Mouse (Mus musculus) olfactory bulb, adult 2 months (tissue): ENCODE measurements around the gene Asb5. TPM values are rescaled to one million over a fixed set of nuclear protein-coding genes. Genes with fewer than 3 reads are reported as not detected.

Source experiments
- H3K27ac ChIP-seq: fragments of 200-500 bp; 2 replicates; pipeline ENCODE4 v1.5.1; 2012; ENCODE audit warnings: low read depth, low read length; ENCODE audit not compliant: insufficient read depth
- H3K4me1 ChIP-seq: fragments of 200-500 bp; 2 replicates; pipeline ENCODE4 v1.6.1; 2012; ENCODE audit warnings: low read length; ENCODE audit not compliant: control insufficient read depth, insufficient read depth
- H3K4me3 ChIP-seq: fragments of 200-500 bp; 2 replicates; pipeline ENCODE4 v1.5.1; 2012; ENCODE audit warnings: mild to moderate bottlenecking, low read depth, low read length, moderate library complexity; ENCODE audit not compliant: insufficient read depth
- CTCF ChIP-seq: fragments of 200-500 bp; IDR thresholded peaks from 2 replicates; pipeline ENCODE4 v1.5.1; 2012; ENCODE audit warnings: low read depth, mild to moderate bottlenecking, low read length, moderate library complexity; ENCODE audit not compliant: insufficient read depth
- POLR2A ChIP-seq: fragments of 200-500 bp; IDR thresholded peaks from 2 replicates; pipeline ENCODE4 v1.6.1; 2012; ENCODE audit warnings: mild to moderate bottlenecking, low read depth, low read length, moderate library complexity; ENCODE audit not compliant: insufficient read depth
- WGBS: fragments of 180-500 bp; shearing (Covaris S2); methylation state at CpG from one replicate; pipeline ENCODE4 v1.1.7; 2018; 5-methylcytosine and 5-hydroxymethylcytosine counted together
- polyA plus RNA-seq: library from polyadenylated mRNA; stranded (reverse); fragments of >200 nt; gene quantifications from 2 replicates; pipeline ENCODE4 v1.2.4, GENCODE M21; 2012; ENCODE audit warnings: low replicate concordance; ENCODE audit not compliant: missing spikeins, insufficient read depth, insufficient read length

Gene Asb5
- polyA plus RNA-seq, 1 experiment = not detected

DNA sequence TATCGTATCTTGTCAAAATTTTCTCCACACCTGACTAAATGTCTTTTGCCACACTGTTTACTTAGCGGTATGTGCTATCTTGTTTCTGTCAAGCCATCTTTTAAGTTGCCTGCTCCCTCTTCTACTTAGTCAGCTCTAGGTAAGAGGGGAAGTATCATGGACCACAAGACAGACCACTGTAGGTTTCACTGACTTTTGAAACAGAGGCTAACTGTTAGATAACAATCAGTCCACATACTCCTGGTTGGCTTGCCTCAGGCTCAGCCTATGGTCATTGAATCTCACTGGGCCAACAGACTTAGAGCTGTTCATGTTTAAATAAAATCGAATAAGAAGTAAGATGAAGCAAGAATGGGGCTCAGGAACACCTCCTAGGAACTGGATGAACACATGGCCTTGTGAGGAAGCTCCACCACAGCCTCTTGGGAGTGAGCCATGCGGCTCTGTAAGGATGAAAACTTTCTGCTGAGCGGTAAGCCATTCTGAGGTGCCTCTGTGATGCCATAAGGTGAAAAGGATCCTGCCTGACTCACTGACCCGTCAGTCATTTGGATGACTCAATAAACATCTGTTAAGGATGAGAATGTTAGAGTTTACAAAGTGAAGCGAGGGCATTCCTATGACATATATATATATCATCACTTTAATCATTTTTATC lies 36.4 kb downstream of the Asb5 start:
- Histone ChIP-seq H3K4me1 (no peaks in the 10 kb centered on the region), H3K4me3 (no peak overlapping the region), H3K27ac (no peak overlapping the region)
- 92% methylated on average over 7 of the region's 7 CpGs for WGBS
- TF ChIP-seq CTCF = no peak
- no peak for TF ChIP-seq POLR2A

DNA sequence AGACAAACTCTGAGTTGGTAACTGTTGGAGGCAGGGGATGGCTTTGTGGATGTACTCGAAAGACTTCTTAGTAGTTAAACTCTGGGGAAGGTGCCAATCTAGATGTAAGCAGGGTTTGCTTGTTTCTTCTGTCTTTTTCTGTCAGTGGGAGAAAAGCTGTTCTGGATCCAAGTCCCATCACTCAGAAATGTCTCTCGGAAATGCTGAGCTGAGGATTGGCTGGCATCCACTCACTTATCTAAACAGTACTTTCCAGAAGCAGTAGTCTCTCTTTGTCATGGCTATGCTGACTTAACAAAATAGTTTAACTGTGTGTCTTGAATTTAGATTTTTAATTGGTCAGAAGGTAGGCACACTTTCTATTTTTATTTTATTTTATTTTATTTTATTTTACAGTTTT lies 37.8 kb downstream of the Asb5 start:
- WGBS = 46% methylated on average over 2 of the region's 2 CpGs

DNA sequence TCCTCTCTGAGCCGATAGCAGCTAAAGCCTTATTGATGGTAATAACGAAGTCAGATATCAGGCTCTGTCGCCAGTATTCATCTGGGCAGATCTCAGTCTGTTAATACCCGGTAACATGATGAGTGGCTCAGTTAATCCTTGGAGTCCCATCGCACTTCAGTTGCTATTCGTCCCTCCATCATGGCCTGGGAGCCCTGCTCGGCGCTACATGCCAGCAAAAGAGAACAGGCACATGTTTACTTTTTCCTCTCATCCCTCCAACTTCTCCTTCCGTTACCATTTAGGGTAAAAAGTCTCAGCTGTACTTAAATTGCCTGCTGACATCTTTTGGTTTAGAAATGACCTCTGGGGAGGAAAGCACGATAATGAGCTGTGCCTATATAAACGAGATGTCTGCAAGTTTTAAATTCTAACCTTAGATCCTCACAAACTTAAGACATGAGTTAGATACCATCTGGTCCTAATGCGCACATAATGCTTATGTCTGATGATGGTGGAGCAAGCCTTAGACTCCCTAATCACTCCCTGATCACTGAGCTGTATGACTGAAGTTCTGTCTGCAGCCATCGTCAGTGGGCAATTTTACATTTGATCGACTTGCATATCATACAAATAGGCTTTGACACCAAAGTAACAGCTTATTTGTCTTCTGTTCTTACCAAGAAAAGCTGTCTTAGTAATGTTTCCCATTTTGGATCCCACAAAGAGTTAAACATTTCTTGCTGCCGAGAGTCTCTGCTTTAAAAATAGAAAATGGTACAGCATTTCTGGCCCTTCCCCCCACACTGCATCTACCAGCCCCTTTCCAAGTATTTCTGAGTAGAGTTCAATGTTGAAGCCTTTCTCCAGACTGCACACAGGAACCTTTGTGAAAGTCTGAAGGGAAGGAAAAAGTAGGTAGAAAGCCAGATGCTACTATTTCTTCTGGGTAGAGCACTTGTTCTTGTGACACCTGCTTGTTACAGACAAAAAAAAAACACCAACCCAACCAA lies 41.5 kb downstream of the Asb5 start:
- WGBS = 79% methylated on average over 15 of the region's 15 CpGs

More for the DNA sequence above, 37.8 kb downstream of the Asb5 start:
- Histone ChIP-seq H3K27ac (no peak overlapping the region), H3K4me1 (no peaks in the 10 kb centered on the region), H3K4me3 (no peak overlapping the region)
- TF ChIP-seq POLR2A (no peak), CTCF (no peak)

DNA sequence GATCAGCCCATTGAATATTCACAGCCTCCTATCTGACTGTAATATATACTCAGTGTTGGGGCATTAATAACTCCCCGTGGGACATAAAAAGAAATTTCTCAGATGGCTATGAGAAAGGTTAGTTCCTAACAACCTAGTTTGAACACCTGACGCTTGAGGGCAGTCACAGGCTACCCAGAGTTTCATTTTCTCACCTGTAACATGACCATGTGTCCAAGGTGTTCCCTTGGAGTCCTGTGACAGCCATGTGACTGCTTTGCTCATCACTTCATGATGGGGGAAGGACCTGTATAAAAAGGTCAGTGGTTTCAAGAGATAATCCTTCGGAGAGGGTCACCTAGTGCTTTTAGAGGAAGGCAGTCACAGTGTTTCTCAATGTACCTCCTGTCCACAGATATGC lies 52.1 kb downstream of the Asb5 start:
- no peak overlapping the region for H3K27ac ChIP-seq
- TF ChIP-seq CTCF (no peak), POLR2A (no peak)
- no peak overlapping the region for H3K4me3 ChIP-seq
- no peaks in the 10 kb centered on the region for H3K4me1 ChIP-seq
- 94% methylated on average over 3 of the region's 3 CpGs for WGBS

More for the DNA sequence above, 41.5 kb downstream of the Asb5 start:
- no peak overlapping the region for H3K27ac ChIP-seq
- no peaks in the 10 kb centered on the region for H3K4me1 ChIP-seq
- H3K4me3 ChIP-seq = no peak overlapping the region
- TF ChIP-seq CTCF = no peak

- WGBS = 50% methylated on average over 1 of the region's 1 CpGs
- no peaks in the 10 kb centered on the region for H3K4me1 ChIP-seq
- no peak overlapping the region for H3K4me3 ChIP-seq
- no peak for TF ChIP-seq CTCF
- TF ChIP-seq POLR2A = no peak
- H3K27ac ChIP-seq = no peak overlapping the region
Observed at GRCm38 (mm10) chr8:54582886-54583285, 53.5 kb downstream of the Asb5 start.

- WGBS = 16% methylated on average over 5 of the region's 5 CpGs
- H3K4me1 ChIP-seq = peaks cover 6% of the 10 kb centered on the region
- TF ChIP-seq CTCF (no peak), POLR2A (no peak)
- H3K27ac ChIP-seq = no peak overlapping the region
- H3K4me3 ChIP-seq = no peak overlapping the region
Observed at GRCm38 (mm10) chr8:54594634-54595033, 65.3 kb downstream of the Asb5 start.

GRCm38 (mm10) chr8:54596051-54596450 lies 66.7 kb downstream of the Asb5 start:
- peaks cover 11% of the 10 kb centered on the region for H3K4me1 ChIP-seq
- WGBS = 27% methylated on average over 2 of the region's 2 CpGs
- no peak for TF ChIP-seq CTCF
- no peak overlapping the region for H3K4me3 ChIP-seq
- H3K27ac ChIP-seq = no peak overlapping the region

GRCm38 (mm10) chr8:54596940-54597339 lies 67.6 kb downstream of the Asb5 start:
- WGBS = 81% methylated on average over 2 of the region's 2 CpGs
- Histone ChIP-seq H3K27ac (no peak overlapping the region), H3K4me1 (peaks cover 11% of the 10 kb centered on the region), H3K4me3 (no peak overlapping the region)
- TF ChIP-seq POLR2A (no peak), CTCF (no peak)

DNA sequence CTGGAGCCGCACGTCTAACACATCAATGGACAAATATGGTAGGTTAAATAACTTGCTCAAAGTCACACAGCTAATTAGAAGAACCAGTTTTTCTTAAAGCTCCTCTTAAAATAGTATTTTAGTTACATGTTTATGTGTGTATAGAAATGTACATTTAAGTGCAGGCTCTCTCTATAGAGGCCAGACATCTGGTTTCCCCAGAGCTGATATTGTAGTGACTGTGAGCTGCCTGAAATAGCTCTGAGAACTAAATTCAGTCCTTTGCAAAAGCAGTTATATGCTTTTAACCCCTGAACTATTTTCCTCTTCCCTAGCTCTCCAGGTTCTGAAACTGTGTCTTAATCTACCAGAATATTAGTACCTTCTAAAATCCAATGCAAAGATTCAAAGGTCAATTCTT lies 68.0 kb downstream of the Asb5 start:
- no peak overlapping the region for H3K27ac ChIP-seq
- WGBS = 53% methylated on average over 2 of the region's 2 CpGs
- no peak overlapping the region for H3K4me3 ChIP-seq
- peaks cover 11% of the 10 kb centered on the region for H3K4me1 ChIP-seq
- no peak for TF ChIP-seq CTCF
- no peak for TF ChIP-seq POLR2A
